Mouse (Mus musculus): Measurements from ENCODE around the gene Klhl26. TPM values are rescaled to one million over a fixed set of nuclear protein-coding genes. Genes with fewer than 3 reads are reported as not detected.
A peak's percentile ranks its signal among the peaks of the same experiment; 100 is the strongest.

Gene Klhl26
- total RNA-seq, 2 experiments from 2014 or later = 8.1 to 9.4 TPM

DNA sequence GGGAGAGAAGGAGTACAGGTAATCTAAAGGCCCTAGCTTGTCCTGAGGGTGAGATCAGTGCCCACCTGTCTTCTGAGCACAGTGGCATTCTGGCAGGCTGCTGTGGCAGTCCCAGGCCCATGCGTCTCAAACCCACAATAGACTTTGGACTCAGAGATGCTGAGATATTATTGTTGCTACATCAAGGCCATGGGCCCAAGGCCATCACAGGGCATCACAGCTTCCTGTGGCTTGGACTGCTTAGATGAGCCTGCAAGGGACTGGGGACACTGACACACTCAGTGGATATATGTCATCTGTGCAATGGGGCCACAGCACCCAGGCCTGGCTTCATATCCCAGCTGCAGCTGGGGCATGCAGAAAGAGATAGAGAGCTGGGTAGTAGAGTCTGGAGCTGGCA is 19.8 kb downstream of the Klhl26 start:
- intact Hi-C loops (cut with DNase I) = no loop called here
- no peak for DNase-seq

DNA sequence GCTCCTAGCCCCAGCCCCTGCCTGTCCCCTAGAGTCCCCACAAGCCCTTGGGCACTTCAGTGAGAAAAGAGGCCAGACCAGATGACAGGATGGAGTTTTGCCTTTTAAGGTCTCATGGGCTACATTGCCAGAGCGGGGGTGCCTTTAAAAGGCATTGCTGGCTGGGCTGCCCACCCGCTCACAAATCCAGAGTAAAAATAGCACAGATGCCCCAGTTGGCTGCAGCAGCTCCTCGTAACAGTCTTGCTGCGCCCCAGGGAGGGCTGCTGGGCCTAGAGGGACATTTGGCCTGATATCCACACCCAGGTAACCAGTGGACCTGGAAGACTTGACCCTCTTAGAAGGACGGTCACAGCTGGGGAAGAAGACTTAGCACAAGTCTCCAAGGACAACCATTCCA is 22.9 kb downstream of the Klhl26 start:
- DNase-seq = no peak
- intact Hi-C loops (cut with DNase I) = loop anchor here (5.0 kb wide), 1 partner anchor 48 kb away; no protein-coding TSS in a partner anchor

DNA sequence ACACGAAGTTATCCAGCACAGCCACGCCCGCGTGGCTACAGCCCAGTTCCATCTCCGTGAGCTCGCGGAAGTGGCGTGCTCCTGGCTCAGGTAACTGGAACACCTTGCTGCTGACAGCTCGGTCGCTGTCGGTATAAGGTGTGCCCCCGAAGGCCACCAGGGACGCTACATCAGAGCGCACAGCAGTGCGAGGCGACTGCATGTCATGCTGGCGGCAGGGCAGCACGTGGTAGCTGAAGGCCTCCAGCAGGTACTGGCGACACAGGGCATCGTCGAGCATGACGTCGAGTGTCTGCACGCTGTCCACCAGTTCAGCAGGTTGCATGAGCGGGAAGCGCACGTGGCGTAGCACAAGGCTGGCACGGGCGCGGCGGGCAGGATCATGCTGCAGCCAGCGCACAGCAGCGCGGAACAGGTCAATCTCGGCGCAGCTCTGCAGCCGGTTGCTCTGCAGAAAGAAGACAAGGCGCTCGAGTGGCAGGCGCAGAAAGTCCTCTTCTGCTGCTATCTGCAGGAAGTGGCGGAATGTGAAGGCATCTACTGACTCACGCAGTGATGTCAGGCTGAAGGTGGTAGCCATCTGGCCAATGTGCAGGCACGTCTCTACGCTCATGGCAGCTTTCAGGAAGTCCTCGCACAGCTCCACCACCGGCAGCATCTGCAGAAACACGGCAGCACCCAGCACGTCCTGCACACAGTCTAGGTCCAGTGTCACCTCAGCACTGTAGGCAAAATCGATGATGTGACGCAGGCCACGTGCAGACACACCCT is 24.4 kb downstream of the Klhl26 start:
- intact Hi-C loops (cut with DNase I) = loop anchor here (5.0 kb wide), 1 partner anchor 50 kb away; no protein-coding TSS in a partner anchor
- no peak for DNase-seq

DNA sequence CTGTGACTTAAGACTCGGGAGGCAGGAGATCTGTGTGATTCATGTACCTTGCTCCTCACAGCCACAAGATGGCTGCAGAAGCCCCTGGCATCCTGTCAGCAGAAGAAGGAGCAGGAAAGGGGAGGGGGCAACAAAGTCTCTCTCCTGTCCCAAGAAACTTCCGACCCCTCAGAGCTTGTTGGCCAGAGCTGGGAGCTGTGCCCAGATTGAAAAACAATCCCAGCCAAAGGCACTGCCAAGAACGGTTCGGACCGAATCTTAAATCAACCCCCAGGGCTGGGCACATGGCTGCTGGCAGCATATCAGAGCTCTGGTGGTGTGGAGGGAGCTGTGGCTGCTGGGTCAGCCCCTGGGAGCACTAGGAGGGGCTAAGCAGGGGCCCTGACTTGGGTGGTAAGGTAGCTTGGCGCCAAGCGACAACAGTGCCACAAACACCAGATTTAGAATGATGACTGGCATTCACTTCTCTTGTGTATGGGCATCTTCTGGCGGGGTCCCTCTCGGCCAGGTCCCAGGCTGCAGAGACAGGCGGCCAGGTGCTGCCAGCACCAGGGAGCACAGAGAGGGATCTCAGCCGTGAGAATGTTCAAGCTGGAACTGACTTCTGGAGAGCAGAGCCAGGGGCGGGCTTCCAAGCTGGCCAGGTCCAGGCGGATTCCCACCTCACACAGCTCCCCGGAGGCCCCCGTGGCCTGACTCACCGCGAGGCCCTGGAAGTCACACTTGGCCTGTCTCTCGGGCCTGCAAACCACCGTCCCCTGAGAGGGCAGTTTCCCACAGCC is 28.9 kb downstream of the Klhl26 start:
- no peak for DNase-seq
- intact Hi-C loops (cut with DNase I) = no loop called here

DNA sequence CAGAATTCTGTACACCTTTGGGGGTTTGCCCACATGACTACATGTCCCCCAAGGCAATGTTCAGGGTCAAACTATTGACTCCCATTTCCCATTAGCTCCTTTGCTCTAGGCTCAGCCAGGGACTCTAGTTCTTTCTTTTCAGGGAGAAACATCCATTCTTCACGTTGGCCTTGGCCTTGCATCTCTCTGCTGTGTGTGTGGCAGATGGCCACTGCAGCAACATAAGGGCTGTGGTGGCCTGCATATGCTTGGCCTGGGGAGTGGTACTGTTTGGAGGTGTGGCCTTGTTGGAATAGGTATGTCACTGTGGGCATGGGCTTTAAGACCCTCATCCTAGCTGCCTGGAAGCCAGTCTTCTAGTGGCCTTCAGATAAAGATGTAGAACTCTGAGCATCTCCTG is 30.8 kb downstream of the Klhl26 start:
- intact Hi-C loops (cut with DNase I) = no loop called here
- no peak for DNase-seq

DNA sequence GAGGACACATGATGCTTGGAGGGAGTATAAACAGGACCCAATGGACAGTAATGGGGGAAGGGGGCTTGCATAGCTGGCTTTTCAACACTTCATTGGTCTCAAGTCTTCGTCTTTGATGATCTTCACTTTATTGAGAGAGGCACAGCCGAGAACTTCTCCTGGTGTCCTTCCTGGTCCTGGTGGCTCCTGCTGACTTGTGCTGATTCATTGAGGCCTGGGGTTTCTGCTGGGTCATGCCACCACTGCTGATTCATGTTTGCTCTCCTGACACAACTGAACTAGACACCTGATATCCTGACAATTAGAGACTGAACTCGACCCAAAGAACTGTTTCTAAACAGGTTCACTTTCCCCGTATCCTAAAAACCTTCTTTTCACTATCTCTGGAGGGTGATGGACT is 33.4 kb downstream of the Klhl26 start:
- intact Hi-C loops (cut with DNase I) = no loop called here

DNA sequence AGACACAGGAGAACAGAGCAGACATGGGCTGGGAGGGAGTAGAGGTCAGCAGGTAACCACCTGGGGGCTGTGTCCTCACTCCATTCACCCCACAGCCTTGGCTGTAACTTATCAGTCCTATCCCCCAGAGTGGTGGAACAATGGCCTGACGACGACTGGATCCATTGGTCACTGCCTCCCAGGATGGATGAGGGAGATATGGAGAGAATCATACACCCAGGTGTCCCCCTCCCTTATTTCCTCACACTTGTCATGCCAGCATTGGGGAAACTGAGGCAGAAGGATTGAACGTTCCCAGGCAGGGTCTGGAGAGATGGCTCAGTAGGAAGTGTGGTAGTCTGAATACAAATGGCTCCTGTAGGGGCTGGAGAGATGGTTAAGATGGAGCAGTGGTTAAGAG is 35.2 kb downstream of the Klhl26 start:
- no peak for DNase-seq
- intact Hi-C loops (cut with DNase I) = no loop called here

More for the DNA sequence above, 33.4 kb downstream of the Klhl26 start:
- DNase-seq = no peak

DNA sequence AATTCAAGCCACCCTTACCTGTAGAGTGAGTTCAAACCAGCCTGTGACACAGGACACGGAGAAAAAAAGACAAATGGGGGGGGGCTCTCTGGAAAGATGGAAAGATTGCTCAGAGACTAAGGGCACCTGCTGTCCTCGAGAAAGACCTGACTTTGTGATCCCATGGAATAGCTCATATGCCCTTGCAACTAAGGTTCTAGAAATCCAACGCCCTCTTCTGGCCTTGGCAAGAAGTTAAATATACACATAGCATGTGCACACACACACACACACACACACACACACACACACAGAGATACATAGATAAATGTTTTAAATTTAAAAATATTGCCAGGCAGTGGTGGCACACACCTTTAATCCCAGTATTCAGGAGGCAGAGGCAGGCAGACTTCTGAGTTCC is 36.5 kb downstream of the Klhl26 start:
- intact Hi-C loops (cut with DNase I) = no loop called here

DNA sequence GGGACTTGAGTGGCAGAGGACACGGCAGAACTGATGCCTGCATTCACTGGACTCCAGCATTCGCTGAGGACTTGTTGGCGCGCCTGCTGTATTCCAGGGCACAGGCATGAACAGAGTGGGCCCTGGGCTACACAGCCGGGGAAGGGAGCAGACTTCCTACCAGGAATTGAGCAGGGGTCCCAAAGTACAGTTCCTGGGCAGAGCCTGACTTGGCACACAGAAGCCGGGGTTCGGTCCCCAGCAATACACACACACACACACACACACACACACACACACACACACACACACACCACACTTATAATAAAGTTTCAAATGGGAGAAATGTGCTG is 37.0 kb downstream of the Klhl26 start:
- intact Hi-C loops (cut with DNase I) = loop anchor here (2.0 kb wide), 1 partner anchor 57 kb away; no protein-coding TSS in a partner anchor
- no peak for DNase-seq

More for the DNA sequence above, 36.5 kb downstream of the Klhl26 start:
- DNase-seq = no peak

DNA sequence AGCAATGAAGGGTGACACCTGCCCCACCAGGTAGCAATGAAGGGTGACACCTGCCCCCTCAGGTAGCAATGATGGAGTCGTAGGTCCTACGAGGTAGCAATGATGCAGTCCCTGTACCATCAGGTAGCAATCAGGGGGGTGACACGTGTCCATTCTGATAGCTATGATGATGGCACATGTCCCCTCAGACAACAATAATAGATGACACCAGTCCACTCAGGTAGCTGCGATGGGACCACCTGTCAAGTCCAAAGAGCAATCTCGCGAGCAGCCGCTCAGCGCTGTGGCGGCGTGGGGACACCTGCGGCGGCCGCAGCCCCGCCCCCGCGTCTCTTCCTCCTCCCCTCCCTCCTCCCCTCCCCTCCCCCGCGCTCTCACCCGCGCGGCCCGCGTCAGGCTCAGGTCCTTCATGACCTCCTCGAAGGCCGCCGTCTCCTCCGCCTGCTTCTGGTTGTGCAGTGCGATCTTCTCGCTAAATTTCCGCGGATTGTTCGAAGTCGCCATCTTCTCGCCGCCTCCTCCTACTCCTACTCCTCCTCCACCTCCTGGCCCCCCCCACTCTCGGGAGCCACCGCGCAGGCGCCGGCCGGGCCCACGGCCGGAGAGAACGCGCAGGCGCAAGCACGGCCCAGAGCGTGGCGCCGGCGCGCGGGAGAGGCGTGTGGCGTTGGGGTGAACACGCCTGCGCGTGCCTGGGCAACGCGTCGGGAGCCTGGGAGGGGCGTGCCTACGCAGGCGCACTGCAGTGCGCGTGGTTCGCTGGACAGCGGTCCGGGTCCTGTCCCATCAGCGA is 37.5 kb downstream of the Klhl26 start, which contains the start of gene Crtc1:
TSS of gene Crtc1 (minus strand) at position 525 of the 793 bp plus-strand sequence.
- DNase-seq = peak; percentile 96 to 98
- intact Hi-C loops (cut with DNase I) = loop anchor here (2.0 kb wide), 1 partner anchor 56 kb away; no protein-coding TSS in a partner anchor

DNA sequence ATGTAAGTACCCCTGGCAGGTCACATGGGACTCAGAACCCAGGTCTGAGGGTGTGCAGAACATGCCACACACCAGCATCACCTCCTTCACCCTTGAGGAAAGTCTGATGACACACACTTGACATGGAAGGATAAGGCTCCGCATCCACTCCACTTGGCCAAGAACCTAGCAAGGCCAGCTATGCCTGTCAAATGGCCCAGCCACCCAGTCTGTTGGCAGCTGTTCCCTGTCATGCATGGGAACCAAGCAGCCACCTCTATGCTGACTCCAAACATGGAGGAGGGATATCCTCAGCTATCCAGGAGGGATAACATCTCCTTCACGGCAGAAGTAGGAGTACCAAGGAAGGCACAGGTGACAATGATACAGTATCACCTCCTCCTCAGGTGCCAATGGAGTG is 38.3 kb downstream of the Klhl26 start:
- no peak for DNase-seq
- intact Hi-C loops (cut with DNase I) = loop anchor here (2.0 kb wide), 1 partner anchor 56 kb away; no protein-coding TSS in a partner anchor

DNA sequence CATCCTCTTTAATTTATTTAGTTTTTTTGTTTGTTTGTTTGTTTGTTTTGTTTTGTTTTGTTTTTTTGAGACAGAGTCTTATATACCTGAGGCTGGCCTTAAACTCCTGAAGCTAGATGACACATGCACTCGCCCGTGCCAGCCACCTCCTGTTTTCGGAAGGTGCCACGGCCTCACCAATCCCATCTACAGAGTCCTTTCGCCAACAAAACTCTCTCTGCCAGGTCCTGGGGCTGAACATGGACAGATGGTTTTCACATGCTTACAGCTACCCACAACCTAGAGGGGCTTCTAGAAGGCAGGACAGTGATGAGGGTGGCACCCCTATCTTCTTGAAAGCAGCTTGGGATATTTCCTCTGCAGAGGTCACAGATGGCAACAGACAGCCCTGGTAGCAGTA is 41.6 kb downstream of the Klhl26 start:
- intact Hi-C loops (cut with DNase I) = no loop called here
- DNase-seq = no peak

DNA sequence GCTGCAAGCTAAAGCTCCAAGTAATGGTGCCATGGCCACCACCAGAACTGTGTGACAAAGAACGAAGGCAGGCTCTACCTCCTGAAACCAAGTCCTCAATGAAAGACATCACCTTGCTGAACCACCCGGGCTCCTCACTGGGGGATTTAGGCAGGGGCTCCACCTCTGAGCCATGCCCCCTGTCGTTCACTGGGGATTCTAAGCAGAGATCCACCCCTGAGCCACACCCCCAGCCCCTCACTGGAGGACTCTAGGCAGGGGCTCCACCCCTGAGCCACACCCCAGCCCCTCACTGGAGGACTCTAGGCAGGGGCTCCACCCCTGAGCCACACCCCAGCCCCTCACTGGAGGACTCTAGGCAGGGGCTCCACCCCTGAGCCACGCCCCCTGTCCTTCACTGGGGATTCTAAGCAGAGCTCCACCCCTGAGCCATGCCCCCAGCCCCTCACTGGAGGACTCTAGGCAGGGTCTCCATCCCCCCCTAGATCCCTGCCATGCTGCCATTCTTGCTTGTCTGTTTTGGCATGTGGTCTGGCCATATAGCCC is 43.7 kb downstream of the Klhl26 start:
- no peak for DNase-seq
- intact Hi-C loops (cut with DNase I) = no loop called here

DNA sequence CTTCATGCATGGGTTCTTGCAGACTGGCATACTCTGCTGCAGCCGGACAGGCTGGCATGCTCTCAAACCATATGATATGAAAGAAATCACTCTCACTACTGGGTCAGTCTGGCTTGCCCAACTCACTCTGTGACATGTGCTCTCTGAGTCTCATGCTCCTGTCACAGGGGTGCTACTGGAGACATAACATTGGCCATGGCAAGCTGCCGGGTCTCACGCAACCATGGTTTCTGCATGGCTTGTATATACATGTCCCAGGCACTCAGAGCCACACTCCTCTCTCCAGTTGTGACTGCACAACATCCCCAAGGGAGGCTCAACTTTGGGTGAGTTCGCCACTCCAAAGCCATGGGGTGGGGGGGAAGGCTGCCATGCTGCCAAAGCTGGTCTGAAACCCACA is 45.6 kb downstream of the Klhl26 start:
- intact Hi-C loops (cut with DNase I) = no loop called here
- DNase-seq = no peak

DNA sequence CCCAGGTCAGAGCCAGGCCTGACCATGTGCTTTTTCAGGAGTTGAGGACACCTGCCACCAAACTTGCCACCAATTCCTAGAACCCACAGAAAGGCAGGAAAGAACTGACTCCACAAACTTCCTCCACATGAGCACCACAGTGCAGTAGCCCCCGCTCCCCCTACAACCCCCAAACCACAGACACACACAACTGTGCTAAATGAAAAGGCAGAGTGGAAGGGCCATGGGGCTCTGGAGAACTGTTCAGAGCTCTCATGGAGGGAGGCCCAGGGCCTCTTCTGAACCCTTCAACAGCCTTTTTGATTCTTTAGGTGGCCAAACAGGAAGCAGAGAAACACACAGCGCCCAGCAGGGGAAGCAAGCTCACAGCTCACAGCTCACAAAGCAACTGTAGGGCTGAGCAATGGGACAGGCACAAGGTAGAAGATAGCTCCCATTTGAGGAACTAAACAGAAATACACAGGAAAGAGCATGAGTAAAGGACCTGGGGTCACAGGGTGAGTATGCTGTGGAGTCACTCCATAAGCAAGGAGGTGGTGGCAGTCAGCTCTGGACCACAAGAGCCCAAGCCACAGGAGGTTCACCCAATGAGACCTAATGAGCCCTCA is 50.4 kb downstream of the Klhl26 start:
- DNase-seq = no peak
- intact Hi-C loops (cut with DNase I) = no loop called here

DNA sequence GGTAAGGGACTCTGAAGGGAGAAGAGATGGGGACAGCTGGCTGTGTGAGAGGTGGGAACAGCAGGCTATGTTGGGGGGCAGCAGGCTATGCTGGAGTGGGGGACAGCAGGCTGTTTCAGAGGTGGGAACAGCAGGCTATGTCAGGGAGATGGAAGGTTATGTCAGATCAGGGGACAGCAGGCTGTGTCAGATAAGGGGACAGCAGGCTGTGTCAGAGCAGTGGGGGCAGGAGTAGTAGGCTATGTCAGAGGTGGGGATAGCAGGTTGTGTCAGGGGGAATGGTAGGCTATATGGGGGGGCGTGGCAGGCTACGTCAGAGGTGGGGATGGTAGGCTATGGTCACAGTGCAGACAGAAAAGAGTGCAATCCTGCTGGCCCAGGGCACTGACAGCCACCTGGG is 54.0 kb downstream of the Klhl26 start:
- DNase-seq = no peak
- intact Hi-C loops (cut with DNase I) = no loop called here

DNA sequence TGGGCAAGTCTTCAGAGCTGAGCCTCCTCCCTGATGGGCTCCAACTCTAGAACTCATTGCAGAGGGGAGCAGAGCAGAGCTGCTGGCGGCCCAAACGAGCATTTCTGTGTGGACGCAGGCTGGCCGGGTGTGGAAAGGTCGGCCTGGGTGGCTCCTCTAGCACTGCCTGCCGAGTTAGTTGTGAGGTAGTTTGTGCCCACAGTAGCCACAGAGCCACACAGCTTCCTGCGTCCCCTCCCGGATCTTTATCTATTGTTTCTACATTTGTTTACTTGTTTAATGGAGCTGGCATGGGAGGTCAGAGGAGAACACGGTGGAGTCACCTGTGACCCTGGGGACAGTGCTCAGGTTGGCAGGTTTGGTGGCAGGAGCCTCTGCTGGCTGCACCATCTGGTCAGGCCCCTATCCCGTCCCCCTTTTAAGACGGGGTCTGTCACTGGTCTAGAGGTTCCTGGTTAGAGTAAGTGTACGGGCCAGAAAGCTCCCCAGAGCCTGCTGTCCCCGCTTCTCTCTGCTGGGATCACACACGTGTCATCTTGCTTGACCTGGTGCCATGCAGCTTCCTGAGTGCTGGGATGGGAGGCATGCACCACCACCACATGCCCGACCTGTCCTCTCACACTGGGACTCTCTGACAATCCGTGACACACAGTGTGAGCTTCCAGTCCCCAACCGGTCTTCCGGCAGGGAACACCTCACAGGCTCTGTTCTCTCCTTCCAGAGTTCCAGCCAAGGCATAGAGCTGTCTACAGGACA is 55.2 kb downstream of the Klhl26 start:
- DNase-seq = no peak
- intact Hi-C loops (cut with DNase I) = no loop called here

DNA sequence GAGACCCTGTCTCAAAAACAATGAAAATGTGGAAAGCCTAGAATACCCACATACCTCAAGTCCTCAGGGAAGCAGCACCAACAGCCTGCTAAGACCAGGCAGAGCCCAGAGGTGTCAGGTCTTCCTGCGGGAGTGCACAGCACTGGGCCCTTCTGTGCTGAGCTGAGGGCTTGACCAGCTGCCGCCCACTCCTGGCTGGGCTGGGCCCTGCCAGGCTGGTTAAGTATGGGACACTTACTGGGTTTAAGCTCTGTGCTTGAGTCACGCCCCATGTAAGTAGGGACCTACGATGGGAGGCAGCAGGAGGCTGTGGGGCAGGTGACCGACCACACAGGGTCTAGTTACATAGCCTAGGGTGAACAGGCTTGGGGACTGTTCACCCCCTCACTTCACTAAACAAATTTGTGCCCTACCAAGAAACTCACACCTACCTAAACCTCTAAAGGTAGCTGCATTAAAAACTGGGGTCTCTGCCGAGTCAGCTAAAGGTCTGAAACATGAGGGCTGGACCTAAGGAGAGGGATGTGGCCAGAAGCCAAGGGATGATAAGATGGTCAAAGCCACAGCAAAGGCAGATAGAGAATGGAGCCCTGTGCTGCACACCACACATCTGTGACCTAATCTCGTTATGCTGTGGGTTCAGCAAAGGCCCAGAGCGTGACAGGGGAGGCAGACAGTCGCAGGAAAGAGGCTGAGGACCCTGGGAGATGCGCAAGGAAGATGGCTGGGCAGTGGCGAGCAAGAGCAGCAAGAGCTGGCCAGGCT is 56.7 kb downstream of the Klhl26 start:
- intact Hi-C loops (cut with DNase I) = no loop called here
- DNase-seq = no peak

DNA sequence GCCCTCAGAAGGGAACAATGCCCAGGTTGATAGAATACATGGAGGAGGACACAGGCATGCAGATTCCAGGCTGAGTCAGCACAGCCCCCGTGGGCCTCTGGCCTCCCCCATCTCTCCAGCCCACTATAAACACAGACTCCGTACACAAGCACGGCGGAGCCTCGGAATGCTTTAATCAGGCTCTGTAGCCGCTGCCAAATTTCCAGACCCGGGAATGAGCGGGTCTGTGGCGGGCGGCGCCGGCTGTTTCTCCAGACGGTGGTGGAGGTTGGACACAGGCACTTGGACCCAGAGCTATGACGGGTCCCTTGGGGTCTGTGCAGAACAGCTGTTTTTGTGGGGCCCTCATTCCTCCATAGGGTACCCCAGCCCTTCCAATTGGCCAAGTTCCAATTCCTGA is 57.8 kb downstream of the Klhl26 start:
- DNase-seq = peak; percentile 12 to 31
- intact Hi-C loops (cut with DNase I) = no loop called here
